Mouse (Mus musculus) B cell, adult 67 days (primary cell): ENCODE measurements around the gene Jarid2. TPM values are rescaled to one million over a fixed set of nuclear protein-coding genes. Genes with fewer than 3 reads are reported as not detected.

Experiments used
- total RNA-seq, 2 experiments: library from RNA; stranded (reverse); gene quantifications; 4 replicates each; pipeline ENCODE4 v1.2.4; 2023

Gene Jarid2
- 100 to 1,000 TPM; 158 to 177 TPM for total RNA-seq

DNA sequence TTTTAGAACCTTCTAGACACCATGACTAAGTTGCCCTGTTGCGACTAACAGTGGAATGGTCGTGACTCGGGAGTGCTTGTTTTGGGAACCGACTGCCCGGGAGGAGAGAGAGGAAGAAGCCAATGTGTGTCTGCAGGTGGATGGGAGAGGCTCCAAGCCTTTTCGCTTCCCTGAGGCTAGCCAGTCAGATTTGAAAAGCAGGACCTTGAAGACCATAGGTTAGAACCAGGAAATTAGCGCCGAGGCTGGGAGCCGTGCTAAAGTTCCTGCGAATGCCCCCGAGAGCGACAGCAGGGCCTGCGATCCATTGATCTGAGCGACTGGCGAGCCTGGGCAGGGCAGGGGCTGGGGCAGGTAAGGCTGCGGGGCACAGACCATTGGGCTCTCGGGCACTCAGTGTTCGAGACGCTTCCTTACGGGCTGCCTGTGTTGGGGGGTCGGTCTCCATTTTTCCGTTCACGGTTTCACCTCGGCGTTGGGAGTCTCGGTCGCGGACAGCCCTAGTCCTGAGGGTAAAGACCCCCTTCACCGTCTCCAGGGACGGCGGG, at the start of gene Jarid2:
Jarid2 (plus strand) TSS at position 51 of the 548 bp plus-strand sequence.

